Mouse (Mus musculus) cerebellum, postnatal 4 days (tissue): ENCODE results near the gene Bloc1s3.

ENCODE experiments used
- DNase-seq, 2 experiments: peaks; one replicate each; pipeline ENCODE4 v3.0.0; 2022; ENCODE audit warnings: low spot score in 2 of 2, mixed read lengths in 1 of 2

The Bloc1s3 gene

GRCm38 (mm10) chr7:19477624-19478384 lies 30.4 kb downstream of the Bloc1s3 start:
- no peak for DNase-seq

DNA sequence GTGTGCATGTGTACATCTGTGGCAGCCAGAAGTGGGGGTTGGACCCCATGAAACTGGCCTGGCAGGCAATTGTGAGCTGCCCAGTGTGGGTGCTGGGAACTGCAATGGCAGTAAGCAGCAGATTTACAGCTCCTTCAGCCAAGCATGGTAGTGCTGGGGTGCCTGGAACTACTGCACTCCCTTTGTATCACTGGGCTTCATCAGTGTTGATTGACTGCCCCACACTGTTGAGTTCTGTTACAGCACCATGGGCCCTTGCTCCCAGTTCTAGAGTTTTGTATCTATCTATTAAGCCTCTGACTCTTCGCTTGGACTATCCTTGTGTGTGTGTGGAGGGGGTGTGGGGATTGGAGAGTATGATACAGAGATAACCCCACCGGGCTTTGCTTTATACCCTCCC lies 31.1 kb downstream of the Bloc1s3 start:
- DNase-seq, result no peak

- DNase-seq, result peak; percentile 47 to 76
Measured at GRCm38 (mm10) chr7:19473875-19474443, 34.2 kb downstream of the Bloc1s3 start.

DNA sequence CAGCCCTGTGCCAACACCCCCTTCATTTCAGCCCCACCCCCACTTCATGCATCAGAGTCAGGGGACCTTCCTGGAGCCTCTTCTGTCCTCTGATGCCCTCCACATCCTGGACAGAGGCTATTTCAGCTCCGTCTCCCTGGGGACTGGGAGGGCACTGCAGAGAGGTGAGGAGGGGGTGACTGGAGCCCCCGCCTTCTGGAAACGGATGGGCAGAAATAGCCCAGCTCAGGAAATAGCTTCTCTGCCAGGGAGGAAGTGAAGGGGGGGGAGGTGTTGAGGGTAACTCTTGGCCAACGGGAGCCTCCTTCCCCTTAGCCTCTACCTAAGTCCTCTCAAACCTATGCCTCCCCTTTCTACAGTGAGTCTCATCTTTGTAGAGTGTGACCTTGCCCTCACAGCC lies 35.8 kb downstream of the Bloc1s3 start:
- no peak for DNase-seq

GRCm38 (mm10) chr7:19470308-19470707 lies 37.9 kb downstream of the Bloc1s3 start:
- DNase-seq, result no peak

GRCm38 (mm10) chr7:19469404-19469803 lies 38.8 kb downstream of the Bloc1s3 start:
- DNase-seq, result no peak

DNA sequence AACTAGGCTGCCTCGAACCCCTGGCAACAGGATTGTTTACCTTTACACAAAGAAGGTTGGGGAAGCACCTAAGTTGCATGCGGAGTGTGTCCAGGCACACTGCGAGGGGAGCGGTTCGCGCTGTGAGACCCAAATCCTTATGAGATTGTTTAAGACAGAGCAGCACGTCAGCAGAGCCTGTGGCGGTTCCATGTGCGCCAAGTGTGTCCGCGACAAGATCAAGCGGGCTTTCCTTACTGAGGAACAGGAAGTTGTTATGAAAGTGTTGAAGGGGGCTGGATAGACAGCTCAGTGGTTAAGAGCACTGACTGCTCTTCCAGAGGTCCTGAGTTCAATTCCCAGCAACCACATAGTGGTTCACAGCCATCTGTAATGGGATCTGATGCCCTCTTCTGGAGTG lies 39.9 kb downstream of the Bloc1s3 start:
- no peak for DNase-seq

GRCm38 (mm10) chr7:19467638-19468037 lies 40.5 kb downstream of the Bloc1s3 start:
- DNase-seq, result no peak

DNA sequence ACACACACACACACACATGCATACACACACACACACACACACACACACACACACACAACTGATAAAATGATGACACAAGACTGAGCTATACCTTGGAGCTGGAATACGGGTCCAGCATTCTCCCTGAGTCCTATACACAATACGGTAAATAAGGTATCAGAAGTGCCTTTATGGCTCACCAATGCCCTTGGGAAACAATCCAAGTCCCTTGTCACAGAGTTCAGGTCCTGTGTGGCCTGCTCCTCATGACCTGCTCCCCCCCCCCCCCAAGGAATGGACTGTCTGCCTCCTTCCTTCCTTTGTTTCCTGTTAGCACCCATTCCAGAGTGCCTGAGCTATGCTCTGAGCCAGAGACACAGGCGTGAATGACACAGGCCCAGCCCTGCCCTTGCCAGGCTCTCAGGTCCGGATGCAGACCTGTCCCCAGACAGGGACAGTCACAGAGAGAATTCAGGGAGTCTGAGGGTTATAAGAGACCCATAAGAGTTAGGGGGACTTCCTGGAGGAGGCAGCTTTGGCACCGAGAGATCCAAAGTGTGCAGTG lies 41.5 kb downstream of the Bloc1s3 start:
- no peak for DNase-seq

DNA sequence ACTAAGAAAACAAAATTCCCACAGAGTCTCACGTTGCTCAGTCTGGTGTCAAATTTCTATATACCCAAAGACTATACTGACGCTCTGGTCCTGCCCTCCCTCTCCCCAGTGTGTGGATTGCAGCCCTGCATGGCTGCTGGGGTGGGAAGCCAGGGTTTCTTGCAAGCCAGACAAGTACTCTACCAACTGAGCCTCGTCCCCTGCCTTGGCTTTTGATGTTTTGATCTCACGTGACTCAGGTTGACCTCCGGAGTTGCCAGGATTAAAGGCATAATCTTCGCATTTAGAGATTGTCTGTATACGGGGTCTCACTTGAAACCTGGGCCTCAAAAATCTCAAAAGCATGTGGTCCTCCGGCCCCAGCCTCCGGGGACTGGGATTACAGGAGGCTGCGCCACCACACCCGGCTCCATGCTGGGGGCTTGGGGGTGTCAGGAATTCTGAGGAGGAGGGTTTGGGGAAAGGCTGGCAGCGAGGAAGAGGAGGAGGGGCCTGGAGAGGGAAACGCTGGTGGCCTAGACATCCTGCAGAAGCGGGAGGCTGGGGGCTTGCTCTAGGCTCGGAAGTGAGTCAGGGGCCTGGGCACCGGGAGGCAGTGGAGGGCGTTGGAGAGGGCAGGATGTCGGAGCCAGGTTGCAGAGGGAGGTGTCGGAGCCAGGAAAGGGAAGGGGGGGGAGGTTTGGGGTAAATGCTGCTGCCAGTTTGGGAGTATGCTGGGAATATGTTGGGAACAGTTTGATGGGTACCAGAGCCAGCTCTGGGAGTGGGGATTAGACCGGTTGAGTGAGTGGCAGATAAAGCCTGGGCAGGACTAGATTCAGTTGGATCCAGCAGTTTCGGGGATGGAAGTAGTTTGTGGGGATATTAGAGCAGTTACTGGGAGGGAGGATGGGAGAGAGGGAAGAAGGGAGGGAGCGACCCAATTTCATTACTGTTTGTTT lies 43.5 kb downstream of the Bloc1s3 start:
- no peak for DNase-seq

GRCm38 (mm10) chr7:19462884-19463381 lies 45.2 kb downstream of the Bloc1s3 start, which contains the start of gene Exoc3l2:
Exoc3l2 (plus strand) TSS chr7:19463331.
- DNase-seq, result no peak

DNA sequence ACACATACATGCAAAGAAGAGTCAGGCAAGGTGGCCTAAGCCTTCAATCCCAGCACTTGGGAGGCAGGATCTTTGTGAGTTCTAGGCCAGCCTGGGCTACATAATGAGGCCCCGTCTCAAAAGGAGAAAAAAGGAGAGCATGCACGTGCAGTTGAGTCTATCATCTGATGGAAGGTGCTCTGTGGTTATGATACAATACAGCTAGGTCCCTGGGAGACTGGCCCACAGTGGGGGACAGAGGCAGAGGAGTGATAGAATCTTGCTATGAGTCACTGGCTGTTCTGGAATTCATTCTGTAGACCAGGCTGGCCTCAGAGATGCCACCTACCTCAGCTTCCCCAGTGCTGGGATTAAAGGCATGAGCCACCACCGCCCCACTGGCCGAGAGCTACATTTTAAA lies 45.7 kb downstream of the Bloc1s3 start:
- DNase-seq, result no peak

GRCm38 (mm10) chr7:19461488-19461887 lies 46.7 kb downstream of the Bloc1s3 start:
- peak; percentile 77 to 89 for DNase-seq

- no peak for DNase-seq
Measured at GRCm38 (mm10) chr7:19460500-19460899, 47.7 kb downstream of the Bloc1s3 start.

DNA sequence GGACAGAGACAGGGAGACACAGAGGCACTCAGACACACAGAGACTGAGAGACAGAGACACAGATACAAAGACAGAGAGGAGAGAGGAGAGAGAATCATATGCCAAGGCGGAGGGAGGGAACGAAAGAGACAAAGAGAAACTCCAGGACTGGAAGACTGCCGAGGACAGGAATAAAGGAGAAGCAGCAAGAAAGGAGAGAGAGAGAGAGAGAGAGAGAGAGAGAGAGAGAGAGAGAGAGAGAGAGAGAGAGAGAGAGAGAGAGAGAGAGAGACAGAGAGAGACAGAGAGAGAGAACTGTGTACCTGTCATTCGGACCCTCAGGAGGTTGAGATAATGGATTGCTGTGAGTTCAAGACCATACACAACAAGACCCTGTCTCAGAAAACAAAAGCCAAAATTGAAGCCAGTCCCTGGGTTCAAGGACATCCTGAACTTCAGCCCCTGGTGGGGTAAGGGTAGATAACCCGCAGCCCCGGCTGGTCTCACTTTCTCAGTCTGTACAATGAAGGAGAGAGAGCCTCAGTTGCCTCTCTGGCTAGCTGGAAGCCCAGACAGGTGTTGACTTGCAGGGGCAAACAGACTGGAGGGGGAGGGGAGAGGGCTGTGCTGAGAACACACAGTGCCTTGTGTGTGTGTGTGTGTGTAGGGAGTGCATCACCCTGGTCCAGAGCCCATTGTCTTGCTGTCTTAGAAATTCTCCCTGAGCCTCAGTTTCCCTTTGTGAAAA lies 48.9 kb downstream of the Bloc1s3 start:
- no peak for DNase-seq

DNA sequence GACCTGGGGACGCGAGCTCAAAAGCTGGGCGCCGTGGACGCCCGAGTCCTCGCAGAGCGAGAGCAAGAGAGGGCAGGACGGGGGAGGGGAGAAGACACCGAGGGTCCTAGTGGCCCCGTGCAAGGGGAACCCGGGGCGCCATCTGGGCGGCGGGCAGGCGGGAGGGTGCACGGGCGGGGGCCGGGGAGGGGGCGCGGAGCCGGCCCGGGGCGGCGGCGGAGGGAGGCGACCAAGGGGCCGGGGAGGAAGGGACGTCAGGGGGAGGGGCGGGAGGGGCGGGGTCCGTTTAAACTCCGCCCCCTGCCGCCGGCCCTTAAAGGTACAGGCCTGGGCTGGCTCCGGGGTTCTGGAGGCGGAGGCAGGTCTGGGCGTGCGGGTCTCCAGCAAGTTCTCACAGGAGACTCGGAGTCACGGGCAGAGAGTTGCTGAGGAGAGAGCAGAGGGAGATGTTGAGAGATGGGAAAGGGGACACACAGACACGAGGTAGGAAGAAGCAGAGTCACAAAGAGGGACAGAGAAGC lies 49.5 kb downstream of the Bloc1s3 start, which contains the start of gene Mark4:
Mark4 (minus strand) TSS at position 231 of the 521 bp plus-strand sequence.
- DNase-seq, result peak; percentile 58 to 77

GRCm38 (mm10) chr7:19458072-19458486 lies 50.1 kb downstream of the Bloc1s3 start:
- peak; percentile 58 to 76 for DNase-seq

GRCm38 (mm10) chr7:19457414-19458071 lies 50.6 kb downstream of the Bloc1s3 start:
- no peak for DNase-seq

DNA sequence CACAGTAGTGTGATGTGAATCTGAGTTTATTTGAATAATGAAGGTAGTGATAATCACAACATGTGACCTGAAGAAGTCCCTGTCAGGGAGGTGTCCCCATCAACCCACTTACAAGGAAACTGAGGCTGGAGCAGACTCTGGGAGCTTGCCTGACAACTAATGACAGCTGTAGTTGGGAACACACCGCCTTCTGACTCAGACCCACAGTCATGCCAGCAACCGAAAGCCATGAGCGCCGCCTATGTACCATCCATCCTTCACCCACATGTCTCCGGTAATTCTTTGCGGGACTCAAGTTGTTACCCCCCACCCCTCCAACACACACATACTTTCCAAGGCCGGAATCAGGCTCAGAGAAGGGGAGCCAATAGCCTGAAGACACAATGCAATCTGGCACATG lies 51.5 kb downstream of the Bloc1s3 start:
- DNase-seq, result no peak

GRCm38 (mm10) chr7:19455819-19456495 lies 52.2 kb downstream of the Bloc1s3 start:
- no peak for DNase-seq
